Mouse (Mus musculus): ENCODE data around the gene Npm1.

Gene Npm1

GRCm38 (mm10) chr11:33162998-33163506 is at the start of gene Npm1:
Gene Npm1 (minus strand): TSS chr11:33163206.
- DNase-seq: peak; percentile 99

DNA sequence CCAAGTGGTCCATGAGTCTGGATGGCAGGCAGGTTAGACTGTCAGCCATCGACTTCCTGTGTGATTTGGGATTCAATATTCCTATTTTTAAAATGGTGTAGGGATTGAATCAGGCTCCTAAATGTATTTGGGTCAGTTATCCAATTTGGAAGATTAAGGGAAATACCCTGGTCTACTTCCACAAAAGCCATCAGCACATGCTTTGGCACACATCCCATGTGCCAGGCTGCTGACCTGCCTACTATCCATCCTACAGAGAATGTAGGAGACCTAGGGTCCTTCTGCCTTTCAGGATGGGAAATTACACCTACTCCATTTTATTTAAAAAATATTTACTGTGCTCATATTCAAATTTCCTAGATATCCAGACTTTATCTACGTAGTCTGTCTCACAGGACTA is 44.4 kb upstream of the Npm1 start:
- no peak for DNase-seq

DNA sequence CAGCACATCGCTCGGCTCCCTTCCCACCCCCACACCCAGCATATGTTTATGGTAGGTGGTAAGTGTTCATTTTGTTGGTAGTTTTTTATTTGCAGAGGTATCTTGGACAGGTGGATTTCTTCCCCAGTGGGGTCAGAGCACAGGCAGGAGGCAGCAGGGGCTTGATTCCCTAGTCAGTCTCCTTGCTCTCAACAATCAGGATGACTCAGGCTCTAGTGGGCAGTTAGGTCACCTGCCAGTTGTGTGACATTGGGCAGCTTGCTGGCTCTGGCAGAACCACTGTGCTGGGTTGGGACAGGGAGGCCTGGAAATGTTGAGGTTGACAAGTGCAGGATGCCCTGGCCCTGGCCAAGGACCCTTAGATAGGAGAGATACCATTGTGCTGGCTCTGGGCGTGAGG is 42.0 kb upstream of the Npm1 start:
- DNase-seq: no peak

DNA sequence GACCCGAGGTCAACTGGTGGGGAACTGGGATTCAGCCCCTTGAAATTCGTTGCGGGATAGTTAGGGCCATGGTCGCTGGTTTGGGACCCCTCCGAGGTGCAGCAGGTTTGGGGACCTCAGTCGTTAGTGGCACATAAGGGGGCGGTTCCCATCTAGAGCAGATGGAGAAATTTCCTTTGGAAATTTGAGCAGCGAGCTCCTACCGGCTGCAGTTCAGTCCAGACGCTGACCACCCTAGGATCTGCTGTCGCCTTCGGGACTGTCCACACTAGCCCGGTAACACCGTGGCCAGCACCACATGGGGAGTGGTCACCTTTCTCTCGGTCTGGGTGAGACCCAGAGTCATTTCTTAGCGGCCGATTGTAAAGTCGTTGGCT is 41.3 kb upstream of the Npm1 start:
- peak; percentile 19 for DNase-seq

DNA sequence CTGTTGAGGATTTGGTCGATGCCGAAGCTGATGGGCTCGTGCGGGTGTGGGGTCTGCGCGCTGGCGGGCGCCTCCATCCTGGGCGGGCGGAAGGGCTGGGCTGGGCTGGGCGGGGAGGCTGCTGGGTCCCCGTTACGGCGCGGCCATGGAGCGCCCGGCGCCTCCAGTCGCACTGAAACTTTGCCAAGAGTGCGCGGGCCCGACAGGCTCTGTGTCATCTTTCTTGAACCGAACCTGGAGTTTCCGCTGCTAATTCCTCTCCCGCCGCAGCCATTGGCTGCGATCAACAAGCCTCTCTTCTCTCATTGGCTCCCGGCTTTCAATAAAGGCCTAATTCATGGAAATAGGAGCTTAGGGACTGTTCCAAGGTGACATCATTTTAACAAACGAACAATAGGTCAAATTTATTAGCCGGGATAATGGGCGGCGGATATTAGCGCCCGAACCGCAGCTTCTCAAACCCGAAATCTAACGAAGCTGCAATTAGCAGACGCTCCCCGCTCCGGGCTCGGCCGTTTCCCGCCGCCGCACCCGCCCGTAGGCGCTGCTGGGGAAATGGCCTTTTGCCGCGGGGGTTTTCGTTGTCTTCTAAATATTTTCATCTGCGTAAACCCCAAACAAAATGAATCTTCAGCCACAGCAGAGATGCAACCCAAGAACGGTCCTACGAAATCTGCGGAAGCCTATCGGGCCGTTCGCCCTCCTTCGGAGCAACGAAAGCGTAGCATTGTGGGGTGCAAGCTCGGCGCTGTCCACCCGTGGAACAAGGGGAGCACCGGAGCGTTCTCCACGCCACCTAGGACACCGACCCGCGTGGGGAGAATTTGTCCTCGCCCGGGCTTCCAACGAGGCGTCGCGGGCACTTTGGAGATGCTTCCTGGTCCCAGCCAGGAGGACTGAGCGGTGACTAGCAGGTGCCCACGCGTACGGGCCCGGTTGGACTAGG is 40.6 kb upstream of the Npm1 start, which contains the start of gene Tlx3:
Gene Tlx3, minus strand, starts transcription at position 207 of the 946 bp plus-strand sequence.
- peak; percentile 44 for DNase-seq

DNA sequence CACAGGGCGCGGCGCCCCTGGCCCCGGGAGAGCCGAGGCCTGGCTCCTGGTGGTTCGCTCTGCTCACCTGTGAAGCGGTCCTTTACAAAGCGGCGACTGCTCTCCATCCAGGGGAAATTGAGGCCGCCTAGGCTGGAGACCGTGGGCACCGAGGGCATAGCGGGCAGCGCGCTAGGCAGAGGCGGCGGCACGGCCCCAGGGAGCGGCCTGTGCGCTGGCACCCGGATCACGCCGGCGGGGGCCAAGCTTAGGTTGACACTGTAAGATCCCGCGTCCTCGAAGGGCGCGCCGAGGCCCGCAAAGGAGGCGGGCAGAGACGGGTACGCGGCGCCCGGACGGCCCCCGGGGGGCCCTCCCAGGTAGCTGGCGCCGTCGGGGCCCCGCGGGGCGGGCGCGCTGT is 40.0 kb upstream of the Npm1 start:
- no peak for DNase-seq

GRCm38 (mm10) chr11:33202296-33202695 is 39.3 kb upstream of the Npm1 start:
- no peak for DNase-seq

DNA sequence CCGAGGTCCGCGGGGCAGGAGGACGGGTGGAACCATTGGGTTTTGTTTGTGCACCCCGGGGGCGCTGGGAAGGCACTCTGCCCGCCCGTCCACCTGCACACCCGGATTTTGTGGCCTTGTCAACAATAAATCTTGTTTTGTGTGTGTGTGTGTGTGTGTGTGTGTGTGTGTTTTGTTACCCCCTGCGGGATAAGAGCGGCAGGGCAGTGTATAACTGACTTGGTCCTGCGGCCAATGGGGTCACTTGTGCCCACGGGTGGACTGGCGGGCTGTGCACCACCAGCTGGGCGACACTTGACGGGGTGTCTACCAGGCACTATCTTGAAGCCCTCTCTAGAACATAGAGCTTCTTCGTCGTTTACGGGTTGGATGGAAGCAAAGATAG is 38.6 kb upstream of the Npm1 start:
- DNase-seq: no peak

- DNase-seq: peak; percentile 27
Measured at GRCm38 (mm10) chr11:33200764-33201625, 38.0 kb upstream of the Npm1 start.

DNA sequence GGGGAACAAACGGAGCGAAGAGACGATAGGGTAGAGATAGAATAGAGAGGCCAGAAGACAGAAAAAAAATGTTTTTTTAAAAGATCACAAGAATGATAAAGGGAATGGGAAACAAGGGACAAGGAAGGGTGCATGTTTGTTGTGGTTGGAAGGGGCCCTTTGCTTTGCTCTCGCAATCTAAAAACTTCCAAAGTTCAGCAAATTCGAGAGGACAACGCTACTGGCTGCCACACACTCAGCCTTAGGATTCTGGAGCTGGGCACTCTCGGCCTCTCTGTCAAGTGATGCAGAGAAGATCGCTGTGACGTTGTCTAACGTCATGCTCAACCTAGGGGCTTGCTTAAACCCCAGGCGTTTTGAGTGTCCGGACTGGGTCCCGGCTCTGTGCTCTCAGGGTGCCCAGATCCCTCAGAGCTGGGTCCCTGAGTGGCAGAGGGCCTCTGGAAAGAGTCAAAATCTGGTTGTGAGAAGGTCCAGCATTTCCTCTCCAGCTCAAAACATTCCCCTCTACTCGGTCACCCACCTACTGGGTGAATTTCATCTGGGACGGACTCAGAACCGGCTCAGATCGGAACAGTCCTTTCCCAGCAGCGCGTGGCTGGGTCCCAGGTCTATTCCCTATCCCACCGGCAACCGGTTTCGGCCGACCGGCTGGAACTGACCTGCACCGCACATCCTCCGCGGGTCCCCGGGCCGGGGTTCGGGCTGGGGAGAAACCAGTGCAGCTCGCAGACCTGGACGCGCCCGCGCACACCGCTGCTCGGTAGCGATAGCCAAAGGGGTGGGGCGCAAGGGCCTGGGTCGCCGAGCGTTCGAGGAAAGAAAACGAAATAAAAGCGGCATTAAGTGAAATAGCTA is 37.1 kb upstream of the Npm1 start:
- peak; percentile 25 for DNase-seq

- DNase-seq: no peak
Measured at GRCm38 (mm10) chr11:33199117-33199514, 36.1 kb upstream of the Npm1 start.

GRCm38 (mm10) chr11:33198351-33199116 is 35.5 kb upstream of the Npm1 start:
- no peak for DNase-seq

DNA sequence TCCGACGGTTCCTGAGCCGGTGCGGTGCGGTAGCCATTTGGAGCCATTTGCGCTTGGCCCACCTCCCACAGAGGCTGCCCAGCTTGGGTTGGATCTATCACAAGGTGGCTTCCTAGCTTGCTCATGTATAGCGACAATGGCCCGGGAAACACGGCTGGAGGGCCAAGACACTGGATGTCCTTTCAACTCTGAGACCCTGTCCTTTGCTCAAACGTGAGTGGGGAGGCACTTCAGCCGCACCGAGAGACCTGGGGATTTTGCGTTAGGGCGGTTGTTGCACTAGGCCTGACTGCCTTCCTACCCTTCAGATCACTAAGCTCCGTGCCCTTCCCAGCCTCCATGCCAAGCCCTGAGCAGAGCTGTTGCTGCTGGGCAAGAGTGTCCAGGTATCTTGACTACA is 34.7 kb upstream of the Npm1 start:
- DNase-seq: no peak

GRCm38 (mm10) chr11:33197133-33197514 is 34.1 kb upstream of the Npm1 start:
- no peak for DNase-seq

DNA sequence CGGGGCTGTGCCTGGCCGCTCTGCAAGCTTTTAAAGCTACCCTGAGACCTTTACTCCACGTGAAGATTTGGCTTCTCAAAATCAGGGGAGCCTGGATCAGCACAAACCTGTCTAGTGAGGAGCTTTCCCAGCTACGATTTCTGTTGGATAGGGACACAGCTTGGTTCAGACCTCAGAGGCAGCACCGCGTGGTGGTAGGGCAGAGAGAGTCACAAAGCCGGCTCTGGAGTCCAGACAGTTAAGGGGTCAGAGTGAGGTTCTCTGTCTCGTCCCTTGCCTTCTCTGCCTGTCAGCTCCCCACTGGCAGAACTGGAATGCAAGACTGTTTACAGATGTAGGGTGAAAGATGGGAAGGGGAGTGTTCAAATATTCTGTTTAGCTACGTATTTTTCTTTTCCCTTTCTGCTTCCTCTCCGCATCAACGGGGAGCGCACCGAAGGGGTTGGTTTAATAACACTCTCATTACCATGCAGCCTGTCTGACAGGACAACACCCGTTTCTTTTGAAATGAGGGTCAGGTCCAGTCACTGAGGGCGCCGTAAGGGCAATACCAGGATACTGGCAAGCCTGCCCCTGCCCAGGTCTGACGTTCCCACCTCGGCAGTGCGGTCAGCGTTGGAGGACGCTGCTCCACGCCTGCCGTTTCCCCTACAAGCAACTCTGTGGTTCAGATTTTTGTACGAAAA is 33.6 kb upstream of the Npm1 start:
- no peak for DNase-seq

GRCm38 (mm10) chr11:33195531-33196446 is 32.8 kb upstream of the Npm1 start:
- no peak for DNase-seq

- no peak for DNase-seq
Measured at GRCm38 (mm10) chr11:33195061-33195460, 32.1 kb upstream of the Npm1 start.

- no peak for DNase-seq
Measured at GRCm38 (mm10) chr11:33193695-33194094, 30.7 kb upstream of the Npm1 start.

GRCm38 (mm10) chr11:33181804-33182203 is 18.8 kb upstream of the Npm1 start:
- DNase-seq: no peak

GRCm38 (mm10) chr11:33180701-33181116 is 17.7 kb upstream of the Npm1 start:
- DNase-seq: peak; percentile 10
